Mouse (Mus musculus) cerebellum, adult 2 months (tissue): ENCODE measurements around the gene Vmn2r29.

Experiments used
- CTCF ChIP-seq: fragments of 200-500 bp; IDR thresholded peaks from 2 replicates; pipeline ENCODE4 v1.5.1; 2011; ENCODE audit warnings: low read depth, mild to moderate bottlenecking, control low read depth, low read length, moderate library complexity, borderline replicate concordance; ENCODE audit not compliant: insufficient read depth
- POLR2A ChIP-seq: fragments of 200-500 bp; IDR thresholded peaks from 2 replicates; pipeline ENCODE4 v1.6.1; 2011; ENCODE audit warnings: low read length, control low read depth, borderline replicate concordance; ENCODE audit not compliant: insufficient read depth

GRCm38 (mm10) chr7:7295595-7295994 is 48.5 kb upstream of the Vmn2r29 start:
- TF ChIP-seq POLR2A: no peak
- TF ChIP-seq CTCF: peak; percentile 56; the same call in 1 of the 2 replicates
